Mouse (Mus musculus) heart, adult 2 months (tissue): ENCODE results near the gene Rps6ka6.

Experiments
- CTCF ChIP-seq: fragments of 200-600 bp; IDR thresholded peaks from 2 replicates; pipeline ENCODE4 v1.8.1; 2022; ENCODE audit warnings: antibody characterized with exemption, mild to moderate bottlenecking, moderate library complexity
- EP300 ChIP-seq: fragments of 200-500 bp; IDR thresholded peaks from 2 replicates; pipeline ENCODE4 v1.6.1; 2011; ENCODE audit warnings: low read depth, low read length, control low read depth; ENCODE audit not compliant: insufficient read depth
- POLR2A ChIP-seq: fragments of 200-500 bp; IDR thresholded peaks from 2 replicates; pipeline ENCODE4 v1.6.1; 2011; ENCODE audit warnings: mild to moderate bottlenecking, low read depth, low read length, control low read depth; ENCODE audit not compliant: insufficient read depth

- no peak for TF ChIP-seq CTCF
- no peak for TF ChIP-seq POLR2A
- no peak for TF ChIP-seq EP300
Observed at GRCm38 (mm10) chrX:111518206-111518605, 19.6 kb downstream of the Rps6ka6 start.
